Mouse (Mus musculus): Measurements from ENCODE around the gene Gp1bb.

Gene Gp1bb

GRCm38 (mm10) chr16:18577599-18578160 lies 44.5 kb downstream of the Gp1bb start:
- DNase-seq: no peak

DNA sequence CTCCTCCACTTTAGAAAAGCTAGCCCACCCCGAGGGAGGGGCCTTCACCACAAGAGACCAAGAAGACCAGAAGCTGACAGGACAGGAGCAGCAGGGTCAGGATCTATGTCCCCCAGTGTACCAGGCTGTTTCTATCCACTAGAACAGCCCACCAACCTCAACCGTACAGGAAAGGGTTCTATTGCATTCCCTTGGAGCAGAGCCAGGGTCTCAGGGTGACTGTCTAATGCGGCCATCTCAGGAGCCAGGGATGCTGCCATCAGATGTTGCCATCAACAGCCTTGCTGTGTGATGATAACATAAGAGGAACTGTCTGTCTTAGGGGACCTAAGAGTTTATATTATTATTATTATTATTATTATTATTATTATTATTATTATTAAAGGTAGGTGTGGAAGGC lies 45.1 kb downstream of the Gp1bb start:
- DNase-seq: no peak

GRCm38 (mm10) chr16:18574196-18574595 lies 48.0 kb downstream of the Gp1bb start:
- no peak for DNase-seq
